Mouse (Mus musculus) cerebellum, adult 2 months (tissue): ENCODE results near the gene Ddx41.

Experiments
- CTCF ChIP-seq: fragments of 200-500 bp; IDR thresholded peaks from 2 replicates; pipeline ENCODE4 v1.5.1; 2011; ENCODE audit warnings: low read depth, mild to moderate bottlenecking, control low read depth, low read length, moderate library complexity, borderline replicate concordance; ENCODE audit not compliant: insufficient read depth
- POLR2A ChIP-seq: fragments of 200-500 bp; IDR thresholded peaks from 2 replicates; pipeline ENCODE4 v1.6.1; 2011; ENCODE audit warnings: low read length, control low read depth, borderline replicate concordance; ENCODE audit not compliant: insufficient read depth

GRCm38 (mm10) chr13:55527834-55528772 lies 8.4 kb downstream of the Ddx41 start:
- TF ChIP-seq CTCF (no peak), POLR2A (no peak)
